Mouse (Mus musculus): ENCODE measurements around the gene Zp3.

DNA sequence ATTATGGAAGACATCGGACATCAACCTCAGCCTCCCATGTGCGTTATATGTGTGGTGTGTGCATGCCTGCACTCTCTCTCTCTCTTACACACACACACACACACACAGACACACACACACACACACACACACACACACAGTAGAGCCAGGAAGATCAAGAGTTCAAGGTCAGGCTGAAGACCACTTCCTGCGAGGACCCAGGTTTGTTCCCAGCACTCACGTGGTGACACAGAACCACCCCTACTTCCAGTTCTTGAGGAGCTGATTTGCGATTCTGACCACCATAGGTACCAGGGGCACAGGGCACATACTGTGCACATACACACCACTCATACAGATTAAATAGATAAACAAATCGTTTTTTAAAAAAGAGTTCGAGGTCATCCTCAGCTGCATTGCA is 8.0 kb upstream of the Zp3 start:
- TF ChIP-seq CTCF (IDR thresholded peaks at IDR 0.05; ENCODE audit: low read depth), result no peak
- no peak for TF ChIP-seq EP300 (IDR thresholded peaks at IDR 0.05; ENCODE audit: low read depth)

Data from liver, postnatal 0 days (tissue).